Mouse (Mus musculus) heart, embryonic 16.5 days (tissue): ENCODE measurements at regions not wholly inside any gene's neighbourhood (a gene's known extent, or its start where the extent isn't known, plus 50 kb on each side); places are given as distances from the start of the nearest gene placed in this dataset.

Source experiments
- ATAC-seq: fragments of 200-750 bp; cut with Nextera tagmentation; replicated peaks from 2 replicates; pipeline ENCODE4 v1.8.0; 2017; ENCODE audit warnings: moderate number of reproducible peaks; ENCODE audit not compliant: insufficient read depth, low FRiP score; ENCODE audit errors: extremely low read depth
- H3K27ac ChIP-seq: fragments of 300-500 bp; sonication (generic); 2 replicates; pipeline ENCODE4 v1.5.1; 2014; ENCODE audit warnings: mild to moderate bottlenecking, low read length, control low read depth, moderate library complexity
- H3K27me3 ChIP-seq: fragments of 300-500 bp; sonication (generic); 2 replicates; pipeline ENCODE4 v1.6.1; 2014; ENCODE audit warnings: low read length, mixed read lengths; ENCODE audit not compliant: control insufficient read depth, insufficient read depth
- H3K36me3 ChIP-seq: fragments of 300-500 bp; sonication (generic); 2 replicates; pipeline ENCODE4 v1.6.1; 2014; ENCODE audit not compliant: control insufficient read depth, insufficient read depth
- H3K4me1 ChIP-seq: fragments of 300-500 bp; sonication (generic); 2 replicates; pipeline ENCODE4 v1.6.1; 2014; ENCODE audit warnings: low read length, mixed read lengths; ENCODE audit not compliant: control insufficient read depth, insufficient read depth
- H3K4me2 ChIP-seq: fragments of 300-500 bp; sonication (generic); 2 replicates; pipeline ENCODE4 v1.6.1; 2014; ENCODE audit warnings: low read depth, mild to moderate bottlenecking, control low read depth, low read length
- H3K4me3 ChIP-seq: fragments of 300-500 bp; sonication (generic); 2 replicates; pipeline ENCODE4 v1.5.1; 2014; ENCODE audit warnings: mild to moderate bottlenecking, control low read depth, low read length
- H3K9ac ChIP-seq: fragments of 300-500 bp; sonication (generic); 2 replicates; pipeline ENCODE4 v1.6.1; 2014; ENCODE audit warnings: low read length, control low read depth
- H3K9me3 ChIP-seq: fragments of 300-500 bp; sonication (generic); replicated peaks from 2 replicates; pipeline ENCODE4 v1.6.1; 2016; ENCODE audit warnings: low read length; ENCODE audit not compliant: control insufficient read depth
- WGBS: fragments of 180-500 bp; shearing (Covaris S2); extraction: QIAGEN DNeasy Blood & Tissue Kit; methylation state at CpG from one replicate; pipeline ENCODE4 v1.1.7; 2014; 5-methylcytosine and 5-hydroxymethylcytosine counted together

- Histone ChIP-seq H3K9me3 (no peaks in the 10 kb centered on the region), H3K4me2 (no peak overlapping the region), H3K27ac (no peak overlapping the region), H3K9ac (no peak overlapping the region), H3K36me3 (no peaks in the 10 kb centered on the region), H3K4me1 (no peaks in the 10 kb centered on the region), H3K27me3 (no peaks in the 10 kb centered on the region), H3K4me3 (no peak overlapping the region)
- no peak for ATAC-seq
- 88% methylated on average over 12 of the region's 12 CpGs for whole genome bisulfite sequencing
Measured at GRCm38 (mm10) chr12:109966776-109967175, 312.1 kb upstream of the Dio3 start.

- no peak overlapping the region for H3K27ac ChIP-seq
- no peak overlapping the region for H3K4me3 ChIP-seq
- ATAC-seq = no peak
- H3K27me3 ChIP-seq = no peaks in the 10 kb centered on the region
- H3K4me1 ChIP-seq = no peaks in the 10 kb centered on the region
- WGBS = 83% methylated on average over 7 of the region's 7 CpGs
- no peaks in the 10 kb centered on the region for H3K36me3 ChIP-seq
- no peak overlapping the region for H3K4me2 ChIP-seq
- no peak overlapping the region for H3K9ac ChIP-seq
- H3K9me3 ChIP-seq = no peaks in the 10 kb centered on the region
Measured at GRCm38 (mm10) chr12:109968303-109968702, 310.6 kb upstream of the Dio3 start.

- Histone ChIP-seq H3K4me3 (no peak overlapping the region), H3K9ac (no peak overlapping the region), H3K4me2 (no peak overlapping the region), H3K27me3 (no peaks in the 10 kb centered on the region), H3K36me3 (no peaks in the 10 kb centered on the region), H3K27ac (no peak overlapping the region), H3K9me3 (no peaks in the 10 kb centered on the region), H3K4me1 (no peaks in the 10 kb centered on the region)
- 34% methylated on average over 3 of the region's 3 CpGs for WGBS
- ATAC-seq = no peak
Measured at GRCm38 (mm10) chr12:109971508-109971907, 307.4 kb upstream of the Dio3 start.

- Histone ChIP-seq H3K36me3 (no peaks in the 10 kb centered on the region), H3K4me2 (no peak overlapping the region), H3K27me3 (no peaks in the 10 kb centered on the region), H3K9ac (no peak overlapping the region), H3K4me3 (no peak overlapping the region), H3K4me1 (no peaks in the 10 kb centered on the region), H3K9me3 (no peaks in the 10 kb centered on the region), H3K27ac (no peak overlapping the region)
- no peak for ATAC-seq
- WGBS = 63% methylated on average over 5 of the region's 5 CpGs
Measured at GRCm38 (mm10) chr12:109972366-109973015, 306.4 kb upstream of the Dio3 start.

GRCm38 (mm10) chr12:109973598-109973997 is 305.3 kb upstream of the Dio3 start:
- H3K27ac ChIP-seq = no peak overlapping the region
- no peak for ATAC-seq
- H3K27me3 ChIP-seq = no peaks in the 10 kb centered on the region
- no peaks in the 10 kb centered on the region for H3K4me1 ChIP-seq
- no peak overlapping the region for H3K4me3 ChIP-seq
- WGBS = 75% methylated on average over 4 of the region's 4 CpGs
- no peaks in the 10 kb centered on the region for H3K36me3 ChIP-seq
- no peaks in the 10 kb centered on the region for H3K9me3 ChIP-seq
- H3K9ac ChIP-seq = no peak overlapping the region
- H3K4me2 ChIP-seq = no peak overlapping the region

- Histone ChIP-seq H3K4me1 (no peaks in the 10 kb centered on the region), H3K4me3 (no peak overlapping the region), H3K27me3 (no peaks in the 10 kb centered on the region; the same call in 1 of the 2 replicates), H3K36me3 (no peaks in the 10 kb centered on the region), H3K9me3 (no peaks in the 10 kb centered on the region), H3K4me2 (no peak overlapping the region), H3K27ac (no peak overlapping the region), H3K9ac (no peak overlapping the region)
- no peak for ATAC-seq
- 85% methylated on average over 17 of the region's 17 CpGs for WGBS
Measured at GRCm38 (mm10) chr12:109975176-109975972, 303.5 kb upstream of the Dio3 start.

GRCm38 (mm10) chr12:109984651-109985050 is 294.2 kb upstream of the Dio3 start:
- ATAC-seq = no peak
- Histone ChIP-seq H3K27ac (no peak overlapping the region), H3K9me3 (no peaks in the 10 kb centered on the region; the same call in 1 of the 2 replicates), H3K4me2 (no peak overlapping the region), H3K4me3 (no peak overlapping the region), H3K36me3 (no peaks in the 10 kb centered on the region), H3K27me3 (no peaks in the 10 kb centered on the region; the same call in 1 of the 2 replicates), H3K4me1 (no peaks in the 10 kb centered on the region), H3K9ac (no peak overlapping the region)
- WGBS = 77% methylated on average over 11 of the region's 11 CpGs

- no peak overlapping the region for H3K4me2 ChIP-seq
- no peaks in the 10 kb centered on the region for H3K36me3 ChIP-seq
- H3K4me1 ChIP-seq = no peaks in the 10 kb centered on the region
- H3K9ac ChIP-seq = no peak overlapping the region
- no peak overlapping the region for H3K4me3 ChIP-seq
- 87% methylated on average over 7 of the region's 7 CpGs for WGBS
- H3K9me3 ChIP-seq = peaks cover 5% of the 10 kb centered on the region; the same call in 1 of the 2 replicates
- no peaks in the 10 kb centered on the region for H3K27me3 ChIP-seq
- no peak overlapping the region for H3K27ac ChIP-seq
- no peak for ATAC-seq
Measured at GRCm38 (mm10) chr12:109993410-109993809, 285.5 kb upstream of the Dio3 start.

- ATAC-seq = no peak
- no peaks in the 10 kb centered on the region; the same call in 1 of the 2 replicates for H3K27me3 ChIP-seq
- H3K36me3 ChIP-seq = no peaks in the 10 kb centered on the region
- H3K4me2 ChIP-seq = no peak overlapping the region
- H3K9me3 ChIP-seq = no peaks in the 10 kb centered on the region
- WGBS = 89% methylated on average over 2 of the region's 2 CpGs
- H3K9ac ChIP-seq = no peak overlapping the region
- no peaks in the 10 kb centered on the region for H3K4me1 ChIP-seq
- H3K27ac ChIP-seq = no peak overlapping the region
- H3K4me3 ChIP-seq = no peak overlapping the region
Measured at GRCm38 (mm10) chr12:110002717-110003116, 276.2 kb upstream of the Dio3 start.
